Mouse (Mus musculus) cerebellum, adult 11-12 months (tissue): ENCODE data around the gene Tex36.
A peak's percentile ranks its signal among the peaks of the same experiment; 100 is the strongest.

Experiments used
- DNase-seq: peaks from one replicate; pipeline ENCODE4 v3.0.0; 2022

Tex36 gene

GRCm38 (mm10) chr7:133602058-133602457 is at the start of gene Tex36:
Tex36 (minus strand) TSS chr7:133602158.
- DNase-seq: no peak

- no peak for DNase-seq
Observed at GRCm38 (mm10) chr7:133645716-133646115, 43.8 kb upstream of the Tex36 start.

GRCm38 (mm10) chr7:133638821-133639220 is 36.9 kb upstream of the Tex36 start:
- DNase-seq: peak; percentile 26

- DNase-seq: peak; percentile 34
Observed at GRCm38 (mm10) chr7:133638306-133638705, 36.3 kb upstream of the Tex36 start.

GRCm38 (mm10) chr7:133637361-133638305 is 35.7 kb upstream of the Tex36 start, which contains the start of gene Edrf1:
Edrf1 (plus strand) TSS chr7:133637543.
- DNase-seq: peak; percentile 98

GRCm38 (mm10) chr7:133636738-133637352 is 34.9 kb upstream of the Tex36 start:
- DNase-seq: peak; percentile 88

GRCm38 (mm10) chr7:133634932-133635650 is 33.1 kb upstream of the Tex36 start:
- DNase-seq: no peak

GRCm38 (mm10) chr7:133632476-133632875 is 30.5 kb upstream of the Tex36 start:
- peak; percentile 42 for DNase-seq

GRCm38 (mm10) chr7:133630821-133631220 is 28.9 kb upstream of the Tex36 start:
- DNase-seq: no peak

GRCm38 (mm10) chr7:133627184-133627936 is 25.4 kb upstream of the Tex36 start:
- DNase-seq: no peak

GRCm38 (mm10) chr7:133623226-133623625 is 21.3 kb upstream of the Tex36 start:
- DNase-seq: no peak

- DNase-seq: no peak
Observed at GRCm38 (mm10) chr7:133620721-133621120, 18.8 kb upstream of the Tex36 start.

- DNase-seq: peak; percentile 64
Observed at GRCm38 (mm10) chr7:133612981-133613380, 11.0 kb upstream of the Tex36 start.

GRCm38 (mm10) chr7:133609585-133609984 is 7.6 kb upstream of the Tex36 start:
- peak; percentile 80 for DNase-seq

GRCm38 (mm10) chr7:133608631-133609340 is 6.8 kb upstream of the Tex36 start:
- DNase-seq: no peak

- no peak for DNase-seq
Observed at GRCm38 (mm10) chr7:133607883-133608575, 6.1 kb upstream of the Tex36 start.

- DNase-seq: no peak
Observed at GRCm38 (mm10) chr7:133607331-133607730, 5.4 kb upstream of the Tex36 start.

- no peak for DNase-seq
Observed at GRCm38 (mm10) chr7:133604427-133605081, 2.6 kb upstream of the Tex36 start.

- no peak for DNase-seq
Observed at GRCm38 (mm10) chr7:133603156-133603555, 1.2 kb upstream of the Tex36 start.

GRCm38 (mm10) chr7:133600558-133600957 is 1.4 kb downstream of the Tex36 start:
- no peak for DNase-seq

- no peak for DNase-seq
Observed at GRCm38 (mm10) chr7:133591750-133592149, 10.2 kb downstream of the Tex36 start.
